In genomic region chr11:71411958-71412357, GRCm38 (mm10) we compare ENCODE assay signal across 30 mouse cellular contexts.
"Had no signal": no experiment of that assay in that cellular context is flagged by ENCODE, and none has a peak within 500 bp of the region (broad histone marks: within the 10 kb centered on the region; RNA-seq: fewer than 3 reads in every experiment).

No protein-coding gene starts in this region.

- H3K4me3 ChIP-seq: limb, embryonic 10.5 days; limb, embryonic 12.5 days; limb, embryonic 13.5 days; limb, embryonic 15.5 days; liver, embryonic 12.5 days; liver, embryonic 13.5 days; liver, embryonic 15.5 days; lung, embryonic 15.5 days; megakaryocyte, embryonic 14.5 days; midbrain, embryonic 10.5 days; midbrain, embryonic 12.5 days; midbrain, embryonic 13.5 days; midbrain, embryonic 15.5 days; myocyte; neural tube, embryonic 12.5 days had no signal

- H3K4me1 ChIP-seq: limb, embryonic 10.5 days; limb, embryonic 12.5 days; limb, embryonic 13.5 days; limb, embryonic 15.5 days; liver, embryonic 12.5 days; liver, embryonic 13.5 days; liver, embryonic 15.5 days; lung, embryonic 15.5 days; megakaryocyte, embryonic 14.5 days had no signal

- H3K27ac ChIP-seq: limb, embryonic 10.5 days; limb, embryonic 12.5 days; limb, embryonic 13.5 days; limb, embryonic 15.5 days; liver, embryonic 12.5 days; liver, embryonic 13.5 days; liver, embryonic 14.5 days; liver, embryonic 15.5 days; lung, embryonic 15.5 days; macrophage; midbrain, embryonic 10.5 days; midbrain, embryonic 12.5 days; midbrain, embryonic 13.5 days; midbrain, embryonic 15.5 days; neural tube, embryonic 12.5 days had no signal

- H3K27me3 ChIP-seq: limb, embryonic 12.5 days; limb, embryonic 13.5 days; limb, embryonic 15.5 days; liver, embryonic 12.5 days; liver, embryonic 13.5 days; liver, embryonic 15.5 days; lung, embryonic 15.5 days; megakaryocyte, embryonic 14.5 days; midbrain, embryonic 12.5 days; midbrain, embryonic 15.5 days; neural tube, embryonic 12.5 days had no signal

- H3K9ac ChIP-seq: limb, embryonic 12.5 days; limb, embryonic 13.5 days; limb, embryonic 15.5 days; liver, embryonic 12.5 days; liver, embryonic 13.5 days; liver, embryonic 14.5 days; liver, embryonic 15.5 days; liver, postnatal 0 days; lung, embryonic 14.5 days; lung, embryonic 15.5 days; midbrain, embryonic 12.5 days; midbrain, embryonic 13.5 days; midbrain, embryonic 15.5 days; neural tube, embryonic 12.5 days had no signal

- DNase-seq: left cerebral cortex, postnatal 4 days; liver; liver, embryonic 13.5 days; liver, postnatal 0 days; lung, adult 18-20 months; lung, adult 2 months; lung, embryonic 14.5 days; lung, postnatal 10 days; lung, postnatal 14 days; lung, postnatal 36 days; lung, postnatal 4 days had no signal

- ATAC-seq: liver, embryonic 12.5 days; liver, postnatal 0 days; lung, postnatal 0 days; midbrain, embryonic 13.5 days; midbrain, embryonic 15.5 days; midbrain, embryonic 16.5 days had no signal

- H3K4me2 ChIP-seq: limb, embryonic 12.5 days; limb, embryonic 13.5 days; limb, embryonic 15.5 days; liver, embryonic 11.5 days; liver, embryonic 12.5 days; liver, embryonic 13.5 days; liver, embryonic 15.5 days; lung, embryonic 14.5 days; lung, embryonic 15.5 days; midbrain, embryonic 12.5 days; midbrain, embryonic 13.5 days; midbrain, embryonic 15.5 days; neural tube, embryonic 12.5 days had no signal

- H3K36me3 ChIP-seq: limb, embryonic 10.5 days; limb, embryonic 12.5 days; limb, embryonic 13.5 days; limb, embryonic 15.5 days; liver, embryonic 12.5 days; liver, embryonic 13.5 days; liver, embryonic 15.5 days; lung, embryonic 15.5 days; midbrain, embryonic 10.5 days; midbrain, embryonic 12.5 days; midbrain, embryonic 13.5 days; midbrain, embryonic 15.5 days; neural tube, embryonic 12.5 days had no signal

- H3K9me3 ChIP-seq: limb, embryonic 10.5 days; limb, embryonic 12.5 days; limb, embryonic 13.5 days; liver, embryonic 12.5 days; liver, embryonic 13.5 days; liver, embryonic 15.5 days; lung, embryonic 15.5 days; midbrain, embryonic 10.5 days; midbrain, embryonic 12.5 days; midbrain, embryonic 13.5 days; midbrain, embryonic 15.5 days; neural tube, embryonic 12.5 days had no signal
